Mouse (Mus musculus): Measurements from ENCODE around the gene Dcaf8. TPM values are rescaled to one million over a fixed set of nuclear protein-coding genes. Genes with fewer than 3 reads are reported as not detected.

Dcaf8 gene
- polyA plus RNA-seq, 2 experiments = 34.6 to 36.2 TPM

- TF ChIP-seq EP300 (IDR thresholded peaks at IDR 0.05; ENCODE audit: low read depth) (no peak), CTCF (IDR thresholded peaks at IDR 0.05; ENCODE audit: low read depth) (no peak)
- WGBS (ENCODE audit: insufficient replicate concordance) = under 1% methylated on average over 42 of the region's 42 CpGs
- H3K36me3 ChIP-seq (replicated peaks; ENCODE audit: control insufficient read depth, insufficient read depth, low read depth) = peaks cover 19% of the 10 kb centered on the region
- peak within 1 kb of the TSS; percentile 82 to 87 for H3K4me3 ChIP-seq (ENCODE audit: insufficient read depth in 1 of 2, low read depth in 2 of 2, low read length in 2 of 2)
- DNase-seq (ENCODE audit: low read depth in 3 of 3, low spot score in 3 of 3) (peak; percentile 86 to 89 (median 88)), ATAC-seq (ENCODE audit: insufficient read depth) (peak; percentile 97)
- no peaks in the 10 kb centered on the region for H3K9me3 ChIP-seq (ENCODE audit: control insufficient read depth, low read length)
- no peaks in the 10 kb centered on the region for H3K27me3 ChIP-seq (ENCODE audit: control insufficient read depth, insufficient read depth, low read length)
- peak within 1 kb of the TSS; percentile 29 for H3K27ac ChIP-seq
- peak within 1 kb of the TSS; percentile 67 for H3K4me2 ChIP-seq (ENCODE audit: low read depth)
- peaks cover 6 to 12% of the 10 kb centered on the region in 2 experiments for H3K4me1 ChIP-seq (replicated peaks; ENCODE audit: control insufficient read depth in 2 of 2, insufficient read depth in 2 of 2, low read length in 1 of 2)
- peak within 1 kb of the TSS; percentile 91 for H3K9ac ChIP-seq (replicated peaks)
Observed at GRCm38 (mm10) chr1:172126376-172127347, 21.2 kb upstream of the Dcaf8 start, which contains the start of gene Pex19. Pex19 (plus strand) TSS chr1:172126755.

- H3K4me3 ChIP-seq (ENCODE audit: insufficient read depth in 1 of 2, low read depth in 2 of 2, low read length in 2 of 2) = peak overlapping the region; percentile 81 to 87
- no peaks in the 10 kb centered on the region for H3K9me3 ChIP-seq (ENCODE audit: control insufficient read depth, low read length)
- peak overlapping the region; percentile 29; the same call in 1 of the 2 replicates for H3K27ac ChIP-seq
- no peak for ATAC-seq (ENCODE audit: insufficient read depth)
- no peak for TF ChIP-seq CTCF (IDR thresholded peaks at IDR 0.05; ENCODE audit: low read depth)
- no peak for TF ChIP-seq EP300 (IDR thresholded peaks at IDR 0.05; ENCODE audit: low read depth)
- peaks cover 24% of the 10 kb centered on the region for H3K36me3 ChIP-seq (replicated peaks; ENCODE audit: control insufficient read depth, insufficient read depth, low read depth)
- peak overlapping the region; percentile 67 for H3K4me2 ChIP-seq (ENCODE audit: low read depth)
- WGBS (ENCODE audit: insufficient replicate concordance) = 45% methylated on average over 5 of the region's 5 CpGs
- no peak for DNase-seq (ENCODE audit: low read depth in 3 of 3, low spot score in 3 of 3)
- no peaks in the 10 kb centered on the region for H3K27me3 ChIP-seq (ENCODE audit: control insufficient read depth, insufficient read depth, low read length)
- H3K9ac ChIP-seq (replicated peaks) = peak overlapping the region; percentile 91
- peaks cover 6 to 12% of the 10 kb centered on the region in 2 experiments for H3K4me1 ChIP-seq (replicated peaks; ENCODE audit: control insufficient read depth in 2 of 2, insufficient read depth in 2 of 2, low read length in 1 of 2)
Observed at GRCm38 (mm10) chr1:172127487-172127886, 20.4 kb upstream of the Dcaf8 start.

- Histone ChIP-seq H3K4me1 (replicated peaks; ENCODE audit: control insufficient read depth in 2 of 2, insufficient read depth in 2 of 2, low read length in 1 of 2) (peaks cover 6 to 12% of the 10 kb centered on the region in 2 experiments), H3K36me3 (replicated peaks; ENCODE audit: control insufficient read depth, insufficient read depth, low read depth) (peaks cover 24% of the 10 kb centered on the region), H3K27me3 (ENCODE audit: control insufficient read depth, insufficient read depth, low read length) (no peaks in the 10 kb centered on the region), H3K27ac (no peak overlapping the region), H3K4me3 (ENCODE audit: insufficient read depth in 1 of 2, low read depth in 2 of 2, low read length in 2 of 2) (no peak overlapping the region), H3K9me3 (ENCODE audit: control insufficient read depth, low read length) (no peaks in the 10 kb centered on the region), H3K9ac (replicated peaks) (no peak overlapping the region), H3K4me2 (ENCODE audit: low read depth) (no peak overlapping the region)
- no peak for DNase-seq (ENCODE audit: low read depth in 3 of 3, low spot score in 3 of 3)
- ATAC-seq (ENCODE audit: insufficient read depth) = no peak
- WGBS (ENCODE audit: insufficient replicate concordance) = 89% methylated on average over 15 of the region's 15 CpGs
- TF ChIP-seq CTCF (IDR thresholded peaks at IDR 0.05; ENCODE audit: low read depth) (no peak), EP300 (IDR thresholded peaks at IDR 0.05; ENCODE audit: low read depth) (no peak)
Observed at GRCm38 (mm10) chr1:172128563-172128962, 19.3 kb upstream of the Dcaf8 start.

- no peak overlapping the region for H3K27ac ChIP-seq
- H3K4me1 ChIP-seq (replicated peaks; ENCODE audit: control insufficient read depth in 2 of 2, insufficient read depth in 2 of 2, low read length in 1 of 2) = peaks cover 6 to 12% of the 10 kb centered on the region in 2 experiments
- peaks cover 28% of the 10 kb centered on the region for H3K36me3 ChIP-seq (replicated peaks; ENCODE audit: control insufficient read depth, insufficient read depth, low read depth)
- ATAC-seq (ENCODE audit: insufficient read depth) (no peak), DNase-seq (ENCODE audit: low read depth in 3 of 3, low spot score in 3 of 3) (no peak)
- no peaks in the 10 kb centered on the region for H3K27me3 ChIP-seq (ENCODE audit: control insufficient read depth, insufficient read depth, low read length)
- H3K9me3 ChIP-seq (ENCODE audit: control insufficient read depth, low read length) = no peaks in the 10 kb centered on the region
- no peak overlapping the region for H3K9ac ChIP-seq (replicated peaks)
- 76% methylated on average over 2 of the region's 2 CpGs for WGBS (ENCODE audit: insufficient replicate concordance)
- no peak overlapping the region for H3K4me2 ChIP-seq (ENCODE audit: low read depth)
- no peak overlapping the region for H3K4me3 ChIP-seq (ENCODE audit: insufficient read depth in 1 of 2, low read depth in 2 of 2, low read length in 2 of 2)
- peak; percentile 44 for TF ChIP-seq CTCF (IDR thresholded peaks at IDR 0.05; ENCODE audit: low read depth)
- TF ChIP-seq EP300 (IDR thresholded peaks at IDR 0.05; ENCODE audit: low read depth) = no peak
Observed at GRCm38 (mm10) chr1:172129108-172129507, 18.8 kb upstream of the Dcaf8 start.

- Histone ChIP-seq H3K4me1 (replicated peaks; ENCODE audit: control insufficient read depth in 2 of 2, insufficient read depth in 2 of 2, low read length in 1 of 2) (peaks cover 6 to 12% of the 10 kb centered on the region in 2 experiments), H3K9ac (replicated peaks) (no peak overlapping the region), H3K27ac (no peak overlapping the region), H3K9me3 (ENCODE audit: control insufficient read depth, low read length) (no peaks in the 10 kb centered on the region), H3K4me2 (ENCODE audit: low read depth) (no peak overlapping the region), H3K4me3 (ENCODE audit: insufficient read depth in 1 of 2, low read depth in 2 of 2, low read length in 2 of 2) (no peak overlapping the region), H3K36me3 (replicated peaks; ENCODE audit: control insufficient read depth, insufficient read depth, low read depth) (peaks cover 34% of the 10 kb centered on the region), H3K27me3 (ENCODE audit: control insufficient read depth, insufficient read depth, low read length) (no peaks in the 10 kb centered on the region)
- 81% methylated on average over 5 of the region's 5 CpGs for WGBS (ENCODE audit: insufficient replicate concordance)
- ATAC-seq (ENCODE audit: insufficient read depth) (no peak), DNase-seq (ENCODE audit: low read depth in 3 of 3, low spot score in 3 of 3) (no peak)
- no peak for TF ChIP-seq CTCF (IDR thresholded peaks at IDR 0.05; ENCODE audit: low read depth)
- no peak for TF ChIP-seq EP300 (IDR thresholded peaks at IDR 0.05; ENCODE audit: low read depth)
Observed at GRCm38 (mm10) chr1:172129780-172130179, 18.1 kb upstream of the Dcaf8 start.
